Mouse (Mus musculus) intestine, embryonic 14.5 days (tissue): ENCODE results near the gene Trip13. TPM values are rescaled to one million over a fixed set of nuclear protein-coding genes. Genes with fewer than 3 reads are reported as not detected.

Experiments used
- ATAC-seq: fragments of 200-750 bp; cut with Nextera tagmentation; replicated peaks from 2 replicates; pipeline ENCODE4 v1.8.0; 2017; ENCODE audit warnings: low read depth, moderate number of reproducible peaks, moderate TSS enrichment, moderate library complexity; ENCODE audit not compliant: low FRiP score, low TSS enrichment
- DNase-seq: peaks from one replicate; pipeline ENCODE4 v3.0.0-alpha.2; 2018; ENCODE audit warnings: low spot score
- H3K27ac ChIP-seq: fragments of 300-500 bp; sonication (generic); 2 replicates; pipeline ENCODE4 v1.5.1; 2014; ENCODE audit warnings: low read depth, mild to moderate bottlenecking, control low read depth
- H3K27me3 ChIP-seq: fragments of 300-500 bp; sonication (generic); replicated peaks from 2 replicates; pipeline ENCODE4 v1.6.1; 2014; ENCODE audit warnings: low read length, control low read depth; ENCODE audit not compliant: control insufficient read depth, insufficient read depth
- H3K36me3 ChIP-seq: fragments of 300-500 bp; sonication (generic); 2 replicates; pipeline ENCODE4 v1.6.1; 2014; ENCODE audit warnings: low read length, control low read depth; ENCODE audit not compliant: control insufficient read depth, insufficient read depth
- H3K4me1 ChIP-seq: fragments of 300-500 bp; sonication (generic); replicated peaks from 2 replicates; pipeline ENCODE4 v1.6.1; 2014; ENCODE audit warnings: low read length, control low read depth, mixed read lengths; ENCODE audit not compliant: control insufficient read depth, insufficient read depth
- H3K4me2 ChIP-seq: fragments of 300-500 bp; sonication (generic); 2 replicates; pipeline ENCODE4 v1.6.1; 2014; ENCODE audit warnings: low read length
- H3K4me3 ChIP-seq: fragments of 300-500 bp; sonication (generic); 2 replicates; pipeline ENCODE4 v1.5.1; 2014; ENCODE audit warnings: low read depth, low read length, control low read depth, mixed read lengths
- H3K9ac ChIP-seq: fragments of 300-500 bp; sonication (generic); 2 replicates; pipeline ENCODE4 v1.6.1; 2014; ENCODE audit warnings: mild to moderate bottlenecking, low read length
- H3K9me3 ChIP-seq: fragments of 300-500 bp; sonication (generic); 2 replicates; pipeline ENCODE4 v1.6.1; 2016; ENCODE audit warnings: low read length, control low read depth; ENCODE audit not compliant: control insufficient read depth
- WGBS: fragments of 180-500 bp; shearing (Covaris S2); extraction: QIAGEN DNeasy Blood & Tissue Kit; methylation state at CpG from one replicate; pipeline ENCODE4 v1.1.7; 2014; 5-methylcytosine and 5-hydroxymethylcytosine counted together
- polyA plus RNA-seq: library from polyadenylated mRNA; unstranded; fragments of >200 nt; fragmentation: Nextera tagmentation; extraction: Ambion mirVana; gene quantifications from 2 replicates; pipeline ENCODE4 v1.2.1, GENCODE M21; 2014

Trip13 gene
- 44.6 and 51.1 TPM in 2 replicates for polyA plus RNA-seq

DNA sequence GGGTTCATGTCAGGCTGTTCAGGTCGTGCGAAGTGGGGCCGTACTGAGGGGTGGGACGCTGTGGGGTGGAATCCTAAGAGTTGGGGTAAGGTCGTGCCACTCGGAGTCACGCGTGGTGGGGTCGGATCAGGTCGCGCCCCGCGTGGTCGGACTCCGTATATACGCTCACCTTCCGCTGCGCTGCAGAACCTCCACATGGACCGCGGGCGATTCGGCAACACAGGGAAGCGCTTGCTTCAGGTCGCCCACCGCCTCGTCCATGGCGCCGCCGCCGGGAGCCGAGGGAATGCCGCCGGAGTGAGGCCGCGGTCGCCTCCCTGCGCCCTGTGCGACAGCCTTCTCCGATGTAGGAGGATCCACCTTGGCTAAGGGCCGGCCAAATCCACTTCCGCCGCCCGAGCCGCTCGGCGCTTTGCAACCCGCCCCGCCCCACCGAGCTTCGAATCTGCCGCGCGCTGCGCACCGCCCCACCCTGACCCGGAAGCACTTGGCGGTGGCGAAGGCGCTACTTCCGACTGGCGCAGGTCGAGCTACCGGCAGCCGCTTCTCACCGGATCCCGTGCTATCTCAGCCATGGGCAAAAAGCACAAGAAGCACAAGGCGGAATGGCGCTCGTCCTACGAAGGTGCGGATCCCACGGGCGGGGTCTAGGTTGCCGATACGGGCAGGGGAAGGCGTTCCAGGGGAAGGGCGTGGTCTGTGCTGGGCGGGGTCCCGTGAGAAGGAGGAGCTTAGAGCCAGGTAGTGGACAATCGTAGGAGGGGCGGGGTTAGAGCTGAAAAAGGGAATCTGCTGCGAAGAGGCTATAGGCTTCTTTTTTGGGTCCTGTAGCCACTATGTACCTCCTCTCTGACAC lies at the start of gene Trip13, which contains the start of gene Brd9:
Trip13 (minus strand) TSS at position 464 of the 856 bp plus-strand sequence.
Brd9 (plus strand) TSS at position 491 of the 856 bp plus-strand sequence.
- Histone ChIP-seq H3K27me3 (no peaks in the 10 kb centered on the region), H3K27ac (peak within 1 kb of the TSS; percentile 89), H3K9ac (peak within 1 kb of the TSS; percentile 71), H3K4me3 (peak within 1 kb of the TSS; percentile 78), H3K9me3 (no peaks in the 10 kb centered on the region), H3K4me1 (peaks cover 9% of the 10 kb centered on the region), H3K4me2 (peak within 1 kb of the TSS; percentile 73), H3K36me3 (peaks cover 57% of the 10 kb centered on the region)
- WGBS = under 1% methylated on average over 81 of the region's 82 CpGs
- ATAC-seq (peak; percentile 97), DNase-seq (peak; percentile 99)

DNA sequence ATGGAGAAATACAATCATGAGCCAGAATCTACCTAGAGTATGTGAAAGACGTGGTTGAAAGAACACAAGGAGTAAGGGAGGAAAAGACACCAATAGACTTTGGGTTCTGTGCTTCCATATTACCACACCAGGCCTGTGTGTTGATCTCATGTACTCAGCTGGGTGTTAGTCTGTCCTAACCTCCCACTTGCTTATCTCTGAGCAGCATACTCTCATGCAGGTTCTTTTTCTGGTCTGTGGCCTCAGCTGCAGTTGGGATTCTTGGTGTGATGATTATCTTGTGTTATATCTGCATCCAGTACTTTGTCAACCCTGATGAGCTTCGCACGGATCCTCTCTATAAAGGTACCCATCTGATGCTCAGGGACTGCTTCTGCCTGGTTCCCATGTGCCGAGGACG lies 39.4 kb upstream of the Trip13 start:
- WGBS = 81% methylated on average over 5 of the region's 5 CpGs
- no peaks in the 10 kb centered on the region for H3K36me3 ChIP-seq
- no peak overlapping the region for H3K4me3 ChIP-seq
- DNase-seq (no peak), ATAC-seq (no peak)
- H3K9me3 ChIP-seq = no peaks in the 10 kb centered on the region
- no peak overlapping the region for H3K4me2 ChIP-seq
- H3K27ac ChIP-seq = no peak overlapping the region
- H3K9ac ChIP-seq = no peak overlapping the region
- H3K27me3 ChIP-seq = no peaks in the 10 kb centered on the region
- H3K4me1 ChIP-seq = no peaks in the 10 kb centered on the region

DNA sequence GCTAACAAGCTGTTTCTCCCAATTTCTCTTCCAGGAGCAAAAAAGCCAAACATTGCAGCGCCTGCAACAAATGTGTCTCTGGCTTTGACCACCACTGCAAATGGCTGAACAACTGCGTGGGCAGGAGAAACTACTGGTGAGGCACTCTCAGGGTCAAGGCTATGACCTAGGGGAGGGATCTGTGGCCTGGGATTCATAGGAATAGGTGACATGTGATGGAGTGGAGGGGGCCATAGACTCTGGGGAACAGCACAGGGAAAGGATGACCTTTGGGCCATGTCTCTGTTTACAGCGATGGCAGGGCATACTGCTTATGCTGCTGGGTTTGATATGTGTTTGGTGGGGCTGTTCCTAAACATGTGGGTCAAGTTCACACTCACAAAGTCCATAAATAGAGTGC lies 36.9 kb upstream of the Trip13 start:
- 85% methylated on average over 3 of the region's 3 CpGs for WGBS
- Histone ChIP-seq H3K4me1 (peaks cover 3% of the 10 kb centered on the region; the same call in 1 of the 2 replicates), H3K36me3 (no peaks in the 10 kb centered on the region), H3K4me3 (no peak overlapping the region), H3K9me3 (no peaks in the 10 kb centered on the region), H3K4me2 (no peak overlapping the region), H3K27me3 (no peaks in the 10 kb centered on the region), H3K27ac (no peak overlapping the region), H3K9ac (no peak overlapping the region)
- DNase-seq (no peak), ATAC-seq (no peak)

DNA sequence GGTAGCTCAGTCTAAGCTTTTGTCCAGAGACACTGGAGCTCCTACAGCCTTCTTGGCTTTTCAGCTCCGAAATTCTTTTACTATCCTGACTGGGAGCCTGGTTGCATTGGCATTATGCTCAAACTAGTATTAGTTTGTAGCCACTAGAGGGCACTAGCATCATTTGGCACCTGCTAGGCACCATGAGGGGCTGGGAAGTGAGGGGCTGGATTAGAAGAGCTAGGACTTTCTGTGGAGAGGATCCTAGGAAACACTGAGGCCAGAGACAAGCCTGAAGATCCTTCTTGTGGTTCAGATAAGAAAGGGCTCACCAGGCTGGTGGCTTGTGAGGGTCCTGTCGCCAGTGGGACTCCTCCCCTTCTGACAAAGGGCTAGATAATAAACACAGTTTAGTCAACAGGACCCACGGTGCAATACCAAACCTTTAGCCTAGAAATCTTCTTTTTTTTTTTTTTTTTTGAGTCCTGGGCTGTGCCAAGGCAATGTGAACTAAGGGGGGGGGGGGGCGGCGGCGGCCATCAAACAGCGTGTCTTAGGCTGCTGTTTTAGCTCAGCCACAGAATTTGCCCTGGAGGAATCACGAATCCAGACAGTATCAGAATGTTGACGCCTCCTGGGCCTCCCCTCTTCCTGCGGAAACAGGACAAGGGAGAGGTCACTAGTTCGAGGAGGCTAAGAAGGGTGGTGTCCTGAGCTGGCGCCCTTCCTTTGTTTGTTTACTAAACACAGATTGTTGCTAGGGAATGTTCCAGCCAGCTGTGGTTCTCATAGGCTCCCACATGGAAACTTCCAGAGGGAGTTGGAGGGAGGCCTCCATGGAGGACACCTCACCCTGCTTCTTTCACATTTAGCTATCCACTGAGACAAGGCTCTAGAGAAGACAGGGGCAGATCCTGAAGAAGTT lies 33.2 kb upstream of the Trip13 start:
- peak; percentile 73 for DNase-seq
- H3K4me3 ChIP-seq = no peak overlapping the region
- no peaks in the 10 kb centered on the region for H3K9me3 ChIP-seq
- H3K27me3 ChIP-seq = no peaks in the 10 kb centered on the region
- peak overlapping the region; percentile 25; the same call in 1 of the 2 replicates for H3K4me2 ChIP-seq
- WGBS = 28% methylated on average over 12 of the region's 12 CpGs
- peak; percentile 76 for ATAC-seq
- no peak overlapping the region for H3K27ac ChIP-seq
- no peaks in the 10 kb centered on the region for H3K36me3 ChIP-seq
- H3K4me1 ChIP-seq = peaks cover 3% of the 10 kb centered on the region; the same call in 1 of the 2 replicates
- no peak overlapping the region for H3K9ac ChIP-seq

DNA sequence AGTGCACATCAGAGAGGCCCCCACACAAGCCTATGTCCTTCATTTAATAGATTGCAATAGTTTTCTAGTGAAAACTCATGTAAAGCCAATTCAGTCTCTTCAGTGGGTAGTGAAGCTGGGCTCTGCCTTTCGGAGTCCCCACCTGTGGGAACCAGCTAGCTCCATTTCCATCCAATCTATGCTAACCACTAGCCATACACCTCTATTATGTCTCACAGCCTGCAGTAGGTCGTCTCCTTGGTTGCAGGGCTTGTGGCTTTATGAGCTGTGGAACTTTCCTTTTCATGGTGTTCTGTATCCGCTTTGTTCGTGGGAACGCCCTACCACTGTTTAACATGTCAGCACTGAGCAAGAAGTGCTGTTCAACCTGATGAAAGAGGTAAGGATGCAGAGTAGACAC lies 26.0 kb upstream of the Trip13 start, which contains the start of gene Zdhhc11:
Zdhhc11 (plus strand) TSS at position 301 of the 400 bp plus-strand sequence.
- peaks cover 28% of the 10 kb centered on the region for H3K36me3 ChIP-seq
- H3K9ac ChIP-seq = no peak within 1 kb of the TSS
- no peaks in the 10 kb centered on the region for H3K4me1 ChIP-seq
- no peak within 1 kb of the TSS for H3K27ac ChIP-seq
- no peak for ATAC-seq
- H3K9me3 ChIP-seq = no peaks in the 10 kb centered on the region
- 87% methylated on average over 5 of the region's 5 CpGs for WGBS
- DNase-seq = no peak
- H3K4me2 ChIP-seq = no peak within 1 kb of the TSS
- no peak within 1 kb of the TSS for H3K4me3 ChIP-seq
- no peaks in the 10 kb centered on the region for H3K27me3 ChIP-seq

DNA sequence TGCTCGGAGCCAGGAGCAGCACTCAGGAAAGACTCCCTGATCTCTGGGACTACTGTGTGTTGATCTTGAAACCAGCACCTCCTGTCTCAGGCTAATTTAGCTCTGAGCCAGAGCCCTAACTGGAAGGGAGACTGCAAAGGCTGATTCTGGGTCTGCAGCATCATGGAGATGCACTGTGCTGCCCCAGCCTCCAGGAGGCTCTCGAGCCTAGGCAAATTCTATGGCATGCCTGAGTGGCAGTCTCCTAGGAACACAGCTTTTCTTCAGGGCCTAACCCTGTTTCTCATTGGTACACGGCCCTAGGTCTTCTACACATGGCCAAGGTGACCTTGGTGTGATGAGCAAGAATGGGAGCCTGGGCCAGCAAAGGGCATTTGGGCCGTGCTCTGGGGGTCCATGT lies 23.6 kb upstream of the Trip13 start:
- Histone ChIP-seq H3K9me3 (no peaks in the 10 kb centered on the region), H3K27ac (no peak overlapping the region), H3K9ac (no peak overlapping the region), H3K36me3 (peaks cover 51% of the 10 kb centered on the region), H3K4me3 (no peak overlapping the region), H3K4me2 (no peak overlapping the region), H3K4me1 (no peaks in the 10 kb centered on the region), H3K27me3 (no peaks in the 10 kb centered on the region)
- WGBS = 80% methylated on average over 4 of the region's 4 CpGs
- no peak for DNase-seq
- ATAC-seq = no peak

DNA sequence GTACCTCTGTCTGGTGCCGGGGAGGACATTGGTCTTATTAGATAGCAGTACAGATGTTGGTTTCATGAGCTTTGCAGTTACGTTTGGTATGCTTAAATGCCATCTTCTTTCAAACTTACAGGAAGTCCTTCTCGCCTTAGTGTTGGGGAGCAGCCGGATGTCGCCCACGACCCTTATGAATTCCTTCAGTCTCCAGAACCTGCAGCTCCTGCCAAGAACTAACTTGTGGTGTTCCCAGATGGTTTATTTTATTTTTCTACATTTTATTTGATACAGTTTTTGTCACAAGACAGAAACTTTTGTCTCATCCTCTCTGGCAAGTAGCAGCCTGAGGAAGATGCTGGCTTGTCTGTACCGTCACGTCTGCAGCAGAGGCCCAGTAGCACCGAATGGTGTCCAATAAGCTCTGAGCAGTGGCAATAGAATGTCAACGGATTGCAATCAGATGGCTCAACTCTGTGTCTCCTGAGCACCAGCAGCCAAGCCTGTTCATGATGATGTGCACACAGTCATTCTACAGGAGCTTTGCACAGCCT lies 22.6 kb upstream of the Trip13 start:
- no peak overlapping the region for H3K9ac ChIP-seq

DNA sequence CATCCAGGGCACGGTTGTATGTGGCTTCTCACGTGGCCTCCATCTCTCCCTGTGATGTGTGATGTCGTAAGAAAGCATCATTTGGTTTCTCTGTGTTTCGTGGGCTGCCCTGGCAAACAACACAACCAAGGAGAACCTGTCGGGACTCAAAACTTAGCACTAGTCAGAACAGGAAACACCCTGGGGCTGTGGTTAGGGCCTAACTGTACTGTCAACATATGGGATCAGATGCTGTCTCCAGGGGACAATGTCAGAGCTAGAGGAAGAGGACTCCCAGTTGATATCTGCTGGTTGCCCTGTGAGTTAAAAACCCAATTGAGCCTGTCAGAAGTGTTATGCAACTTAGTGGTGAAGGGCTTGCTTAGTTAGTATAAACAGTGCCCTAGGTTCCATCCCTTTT lies 17.9 kb upstream of the Trip13 start:
- 89% methylated on average over 5 of the region's 5 CpGs for WGBS
- no peaks in the 10 kb centered on the region for H3K4me1 ChIP-seq
- peaks cover 94% of the 10 kb centered on the region for H3K36me3 ChIP-seq
- H3K27me3 ChIP-seq = no peaks in the 10 kb centered on the region
- H3K4me3 ChIP-seq = no peak overlapping the region
- H3K27ac ChIP-seq = no peak overlapping the region
- no peak overlapping the region for H3K9ac ChIP-seq
- DNase-seq (no peak), ATAC-seq (no peak)
- H3K4me2 ChIP-seq = no peak overlapping the region
- no peaks in the 10 kb centered on the region for H3K9me3 ChIP-seq

More for the DNA sequence above, 22.6 kb upstream of the Trip13 start:
- Histone ChIP-seq H3K4me3 (no peak overlapping the region), H3K4me1 (no peaks in the 10 kb centered on the region), H3K36me3 (peaks cover 61% of the 10 kb centered on the region), H3K27me3 (no peaks in the 10 kb centered on the region), H3K9me3 (no peaks in the 10 kb centered on the region), H3K4me2 (no peak overlapping the region), H3K27ac (no peak overlapping the region)
- DNase-seq (no peak), ATAC-seq (no peak)
- 93% methylated on average over 10 of the region's 10 CpGs for WGBS
